Mouse (Mus musculus): Measurements from ENCODE around the gene Gm49369. TPM values are rescaled to one million over a fixed set of nuclear protein-coding genes. Genes with fewer than 3 reads are reported as not detected.

Gm49369 gene
- total RNA-seq, 1 experiment = 17.8 TPM

DNA sequence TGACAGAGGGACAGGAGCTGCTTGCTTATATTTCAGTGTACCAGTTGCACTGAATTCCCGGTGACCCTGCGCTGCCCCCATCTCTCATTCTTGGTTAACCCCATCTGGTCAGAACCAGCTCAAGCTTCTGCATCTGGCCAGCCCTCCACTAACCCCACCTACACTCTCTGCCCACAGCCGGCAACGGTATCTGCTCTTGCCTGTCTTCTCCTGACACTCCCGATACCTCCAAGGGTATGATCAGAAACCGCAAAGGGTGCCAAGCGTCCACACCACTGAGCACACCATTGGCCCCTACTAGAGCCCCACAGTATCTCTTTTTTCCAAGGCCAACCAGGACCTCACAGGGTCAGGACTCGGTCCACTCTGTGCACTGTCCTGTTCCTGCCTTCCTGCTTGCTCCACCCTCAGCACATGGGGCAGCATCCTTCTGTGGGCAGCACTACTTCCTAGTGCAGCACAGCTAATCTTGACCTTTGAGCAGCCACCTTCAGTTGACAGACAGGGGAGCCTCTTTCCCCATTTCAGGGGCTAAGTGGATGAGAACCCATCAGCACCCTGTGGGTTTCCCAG is 27.7 kb downstream of the Gm49369 start:
- no peak overlapping the region for H3K27ac ChIP-seq (ENCODE audit: insufficient read depth, low read depth, low read length, poor library complexity, severe bottlenecking)
- in situ Hi-C loops (cut with MboI; ENCODE audit: low sequenced_read_pairs in 2 of 2, unreplicated experiment in 2 of 2) = no loop called here

GRCm38 (mm10) chr7:142353854-142354253 is 28.6 kb downstream of the Gm49369 start:
- TF ChIP-seq HCFC1 (IDR thresholded peaks at IDR 0.05; ENCODE audit: borderline replicate concordance, insufficient read depth, low read length) (no peak), MAFK (IDR thresholded peaks at IDR 0.05; ENCODE audit: insufficient read depth, low read depth, low read length) (no peak), CHD2 (IDR thresholded peaks at IDR 0.05; ENCODE audit: low read depth, low read length) (no peak), ZNF384 (IDR thresholded peaks at IDR 0.05; ENCODE audit: low read depth, low read length) (no peak), ZC3H11A (IDR thresholded peaks at IDR 0.05; ENCODE audit: borderline replicate concordance, low read depth, low read length) (no peak)
- no peak overlapping the region for H3K9ac ChIP-seq (ENCODE audit: insufficient read depth, low read depth, low read length, poor library complexity, severe bottlenecking)
- no peak overlapping the region for H3K4me3 ChIP-seq (ENCODE audit: insufficient read depth in 1 of 2, low read depth in 1 of 2, low read length in 2 of 2, poor library complexity in 1 of 2, severe bottlenecking in 1 of 2)
- no peak overlapping the region for H3K27ac ChIP-seq (ENCODE audit: insufficient read depth, low read depth, low read length, poor library complexity, severe bottlenecking)
- H3K4me1 ChIP-seq (ENCODE audit: control insufficient read depth in 2 of 2, insufficient read depth in 2 of 2, low read length in 2 of 2, poor library complexity in 1 of 2) = peaks cover 0 to 5% of the 10 kb centered on the region in 2 experiments; a peak in 1 of 4 replicates
- in situ Hi-C loops (cut with MboI; ENCODE audit: low sequenced_read_pairs in 2 of 2, unreplicated experiment in 2 of 2) = no loop called here
- H3K9me3 ChIP-seq (ENCODE audit: control insufficient read depth, insufficient read depth, low read depth, low read length) = no peaks in the 10 kb centered on the region
- DNase-seq (ENCODE audit: low read depth, low spot score) = no peak
- H3K36me3 ChIP-seq (ENCODE audit: control insufficient read depth, insufficient read depth, low read length, poor library complexity, severe bottlenecking) = no peaks in the 10 kb centered on the region

More for the DNA sequence above, 27.7 kb downstream of the Gm49369 start:
- Histone ChIP-seq H3K36me3 (ENCODE audit: control insufficient read depth, insufficient read depth, low read length, poor library complexity, severe bottlenecking) (no peaks in the 10 kb centered on the region), H3K9me3 (ENCODE audit: control insufficient read depth, insufficient read depth, low read depth, low read length) (no peaks in the 10 kb centered on the region), H3K4me3 (ENCODE audit: insufficient read depth in 1 of 2, low read depth in 1 of 2, low read length in 2 of 2, poor library complexity in 1 of 2, severe bottlenecking in 1 of 2) (no peak overlapping the region), H3K9ac (ENCODE audit: insufficient read depth, low read depth, low read length, poor library complexity, severe bottlenecking) (no peak overlapping the region), H3K4me1 (ENCODE audit: control insufficient read depth in 2 of 2, insufficient read depth in 2 of 2, low read length in 2 of 2, poor library complexity in 1 of 2) (no peaks in the 10 kb centered on the region)
- TF ChIP-seq ZC3H11A (IDR thresholded peaks at IDR 0.05; ENCODE audit: borderline replicate concordance, low read depth, low read length) (no peak), CHD2 (IDR thresholded peaks at IDR 0.05; ENCODE audit: low read depth, low read length) (no peak), HCFC1 (IDR thresholded peaks at IDR 0.05; ENCODE audit: borderline replicate concordance, insufficient read depth, low read length) (no peak), ZNF384 (IDR thresholded peaks at IDR 0.05; ENCODE audit: low read depth, low read length) (no peak), MAFK (IDR thresholded peaks at IDR 0.05; ENCODE audit: insufficient read depth, low read depth, low read length) (no peak)
- no peak for DNase-seq (ENCODE audit: low read depth, low spot score)

GRCm38 (mm10) chr7:142351569-142351968 is 30.9 kb downstream of the Gm49369 start:
- Histone ChIP-seq H3K36me3 (ENCODE audit: control insufficient read depth, insufficient read depth, low read length, poor library complexity, severe bottlenecking) (no peaks in the 10 kb centered on the region), H3K9me3 (ENCODE audit: control insufficient read depth, insufficient read depth, low read depth, low read length) (no peaks in the 10 kb centered on the region), H3K4me1 (ENCODE audit: control insufficient read depth in 2 of 2, insufficient read depth in 2 of 2, low read length in 2 of 2, poor library complexity in 1 of 2) (peaks cover 1 to 7% of the 10 kb centered on the region in 2 experiments; a peak in 1 of 4 replicates), H3K4me3 (ENCODE audit: insufficient read depth in 1 of 2, low read depth in 1 of 2, low read length in 2 of 2, poor library complexity in 1 of 2, severe bottlenecking in 1 of 2) (no peak overlapping the region), H3K27ac (ENCODE audit: insufficient read depth, low read depth, low read length, poor library complexity, severe bottlenecking) (no peak overlapping the region), H3K9ac (ENCODE audit: insufficient read depth, low read depth, low read length, poor library complexity, severe bottlenecking) (no peak overlapping the region)
- no peak for DNase-seq (ENCODE audit: low read depth, low spot score)
- no peak for TF ChIP-seq ZC3H11A (IDR thresholded peaks at IDR 0.05; ENCODE audit: borderline replicate concordance, low read depth, low read length)
- TF ChIP-seq MAFK (IDR thresholded peaks at IDR 0.05; ENCODE audit: insufficient read depth, low read depth, low read length) = no peak
- no peak for TF ChIP-seq CHD2 (IDR thresholded peaks at IDR 0.05; ENCODE audit: low read depth, low read length)
- TF ChIP-seq HCFC1 (IDR thresholded peaks at IDR 0.05; ENCODE audit: borderline replicate concordance, insufficient read depth, low read length) = no peak
- in situ Hi-C loops (cut with MboI; ENCODE audit: low sequenced_read_pairs in 2 of 2, unreplicated experiment in 2 of 2) = no loop called here

DNA sequence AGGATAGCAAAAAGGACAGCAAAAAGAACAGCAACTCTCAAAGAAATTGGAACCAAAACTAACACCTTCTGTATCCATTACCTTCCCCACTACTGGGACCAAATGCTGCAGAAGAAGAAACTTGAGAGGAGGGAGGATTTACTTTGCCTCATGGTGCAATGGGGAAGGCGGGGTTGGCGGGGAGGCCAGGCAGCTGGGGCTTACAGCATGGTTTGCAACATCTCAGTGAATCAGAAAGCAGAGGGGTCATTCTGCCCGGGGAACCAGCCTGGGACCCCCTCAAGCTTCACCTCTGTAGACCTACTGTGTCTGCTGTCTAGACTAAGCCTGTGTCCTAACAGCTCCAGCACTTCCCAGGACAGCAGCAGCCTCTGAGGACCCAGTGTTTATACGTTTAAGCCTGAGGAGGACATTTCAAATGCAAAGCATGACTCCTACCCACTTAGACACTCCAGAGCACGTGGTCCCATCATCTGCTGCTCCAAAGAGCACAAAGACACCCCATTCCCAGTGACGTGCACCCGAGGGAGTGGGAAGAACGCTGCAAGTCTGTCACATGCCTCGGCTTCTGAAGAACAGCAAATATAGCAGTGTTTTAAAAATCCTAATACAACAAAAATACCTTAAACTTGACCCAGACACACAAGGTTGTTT is 33.0 kb downstream of the Gm49369 start:
- H3K36me3 ChIP-seq (ENCODE audit: control insufficient read depth, insufficient read depth, low read length, poor library complexity, severe bottlenecking) = no peaks in the 10 kb centered on the region
- H3K27ac ChIP-seq (ENCODE audit: insufficient read depth, low read depth, low read length, poor library complexity, severe bottlenecking) = no peak overlapping the region
- no peak overlapping the region for H3K4me3 ChIP-seq (ENCODE audit: insufficient read depth in 1 of 2, low read depth in 1 of 2, low read length in 2 of 2, poor library complexity in 1 of 2, severe bottlenecking in 1 of 2)
- in situ Hi-C loops (cut with MboI; ENCODE audit: low sequenced_read_pairs in 2 of 2, unreplicated experiment in 2 of 2) = no loop called here
- H3K9ac ChIP-seq (ENCODE audit: insufficient read depth, low read depth, low read length, poor library complexity, severe bottlenecking) = no peak overlapping the region; the same call in 1 of the 2 replicates
- H3K9me3 ChIP-seq (ENCODE audit: control insufficient read depth, insufficient read depth, low read depth, low read length) = no peaks in the 10 kb centered on the region
- no peak for TF ChIP-seq MAFK (IDR thresholded peaks at IDR 0.05; ENCODE audit: insufficient read depth, low read depth, low read length)
- TF ChIP-seq CHD2 (IDR thresholded peaks at IDR 0.05; ENCODE audit: low read depth, low read length) = no peak
- TF ChIP-seq ZC3H11A (IDR thresholded peaks at IDR 0.05; ENCODE audit: borderline replicate concordance, low read depth, low read length) = no peak
- TF ChIP-seq ZNF384 (IDR thresholded peaks at IDR 0.05; ENCODE audit: low read depth, low read length) = no peak
- no peak for TF ChIP-seq HCFC1 (IDR thresholded peaks at IDR 0.05; ENCODE audit: borderline replicate concordance, insufficient read depth, low read length)
- DNase-seq (ENCODE audit: low read depth, low spot score) = no peak
- H3K4me1 ChIP-seq (ENCODE audit: control insufficient read depth in 2 of 2, insufficient read depth in 2 of 2, low read length in 2 of 2, poor library complexity in 1 of 2) = peaks cover 1 to 7% of the 10 kb centered on the region in 2 experiments; a peak in 1 of 4 replicates

Data from ES-E14 (cell line).